Mouse (Mus musculus): Measurements from ENCODE around the gene Tnfaip3. TPM values are rescaled to one million over a fixed set of nuclear protein-coding genes. Genes with fewer than 3 reads are reported as not detected.

The Tnfaip3 gene
- total RNA-seq, 2 experiments from 2014 or later = 3.9 to 5.0 TPM

- Histone ChIP-seq H3K27ac (no peak overlapping the region), H3K4me3 (no peak overlapping the region)
- no peak for TF ChIP-seq CTCF (conservative IDR thresholded peaks at IDR 0.05)
- DNase-seq (ENCODE audit: low spot score in 2 of 2) = no peak
These were observed 19.3 kb upstream of the Tnfaip3 start for GRCm38 (mm10) chr10:19034764-19035163.

DNA sequence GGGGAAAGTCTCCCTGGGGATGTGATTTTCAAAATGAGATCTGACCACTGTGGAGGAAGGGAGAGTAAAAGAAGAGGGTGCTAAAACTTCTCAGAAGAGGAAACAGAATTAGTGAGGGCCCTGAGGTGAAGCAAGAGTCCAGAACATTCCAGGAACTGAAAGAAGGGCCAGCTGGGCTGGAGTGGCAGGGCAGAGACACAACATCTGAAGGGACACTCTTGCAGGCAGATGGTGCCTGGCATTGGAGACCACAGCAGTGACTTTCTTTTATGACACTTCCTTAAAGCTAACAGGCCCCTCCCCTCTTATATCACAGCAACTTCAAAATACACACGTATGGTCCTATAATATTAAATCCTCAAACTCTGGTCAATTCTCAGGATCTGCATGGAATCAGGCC, 18.2 kb upstream of the Tnfaip3 start:
- DNase-seq (ENCODE audit: low spot score in 2 of 2) = no peak
- no peak overlapping the region for H3K4me3 ChIP-seq
- no peak overlapping the region for H3K27ac ChIP-seq
- no peak for TF ChIP-seq CTCF (conservative IDR thresholded peaks at IDR 0.05)

- no peak for TF ChIP-seq CTCF (conservative IDR thresholded peaks at IDR 0.05)
- no peak overlapping the region for H3K4me3 ChIP-seq
- H3K27ac ChIP-seq = no peak overlapping the region
- no peak for DNase-seq (ENCODE audit: low spot score in 2 of 2)
These were observed 16.4 kb upstream of the Tnfaip3 start for GRCm38 (mm10) chr10:19031875-19032274.

GRCm38 (mm10) chr10:19030628-19031027, 15.2 kb upstream of the Tnfaip3 start:
- Histone ChIP-seq H3K4me3 (no peak overlapping the region), H3K27ac (no peak overlapping the region)
- TF ChIP-seq CTCF (conservative IDR thresholded peaks at IDR 0.05) = no peak
- DNase-seq (ENCODE audit: low spot score in 2 of 2) = no peak

GRCm38 (mm10) chr10:19026710-19027109, 11.3 kb upstream of the Tnfaip3 start:
- Histone ChIP-seq H3K4me3 (no peak overlapping the region), H3K27ac (no peak overlapping the region)
- no peak for DNase-seq (ENCODE audit: low spot score in 2 of 2)
- no peak for TF ChIP-seq CTCF (conservative IDR thresholded peaks at IDR 0.05)

- no peak overlapping the region for H3K27ac ChIP-seq
- no peak for DNase-seq (ENCODE audit: low spot score in 2 of 2)
- TF ChIP-seq CTCF (conservative IDR thresholded peaks at IDR 0.05) = no peak
- H3K4me3 ChIP-seq = no peak overlapping the region
These were observed 8.9 kb upstream of the Tnfaip3 start for GRCm38 (mm10) chr10:19024353-19024752.

DNA sequence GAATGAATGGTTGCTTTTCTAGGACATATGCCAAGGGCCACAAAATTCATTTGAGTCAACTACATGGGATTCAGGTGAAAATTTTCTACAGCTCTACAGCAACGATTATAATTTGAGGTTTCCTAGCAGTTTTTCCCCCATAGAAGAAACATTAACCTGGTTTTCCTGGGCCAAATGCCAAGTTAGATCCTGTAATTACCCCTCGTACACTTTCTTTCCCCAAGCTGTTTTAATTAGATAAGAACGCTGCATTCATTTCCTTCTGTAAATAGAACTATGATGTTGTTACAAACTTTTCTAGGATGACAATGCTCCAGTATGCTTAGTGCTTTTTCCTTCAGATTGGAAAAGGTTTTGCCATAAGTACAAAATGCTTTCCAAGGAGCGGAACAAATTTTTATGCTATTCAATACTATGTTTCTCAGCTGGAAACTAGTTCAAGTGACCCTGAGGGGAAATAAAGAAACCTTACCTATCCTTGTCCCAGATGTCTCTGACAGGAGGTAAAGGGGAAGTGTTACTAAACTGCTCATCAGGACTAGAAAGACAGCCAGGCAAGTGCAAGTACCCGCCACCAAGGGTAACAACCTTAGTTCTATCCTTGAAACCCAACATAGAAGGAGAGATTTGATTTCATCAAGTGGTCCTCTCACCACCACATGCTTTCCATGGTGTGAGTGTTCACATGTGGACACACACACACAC, 8.3 kb upstream of the Tnfaip3 start:
- no peak overlapping the region for H3K27ac ChIP-seq

GRCm38 (mm10) chr10:19022272-19022671, 6.8 kb upstream of the Tnfaip3 start:
- no peak for DNase-seq (ENCODE audit: low spot score in 2 of 2)
- no peak overlapping the region for H3K27ac ChIP-seq
- no peak for TF ChIP-seq CTCF (conservative IDR thresholded peaks at IDR 0.05)
- no peak overlapping the region for H3K4me3 ChIP-seq

More for the DNA sequence above, 8.3 kb upstream of the Tnfaip3 start:
- DNase-seq (ENCODE audit: low spot score in 2 of 2) = no peak
- no peak overlapping the region for H3K4me3 ChIP-seq
- TF ChIP-seq CTCF (conservative IDR thresholded peaks at IDR 0.05) = no peak

- no peak for TF ChIP-seq CTCF (conservative IDR thresholded peaks at IDR 0.05)
- Histone ChIP-seq H3K27ac (no peak overlapping the region), H3K4me3 (no peak overlapping the region)
- DNase-seq (ENCODE audit: low spot score in 2 of 2) = no peak
These were observed 1.5 kb upstream of the Tnfaip3 start for GRCm38 (mm10) chr10:19016823-19017471.

- no peak for DNase-seq (ENCODE audit: low spot score in 2 of 2)
- TF ChIP-seq CTCF (conservative IDR thresholded peaks at IDR 0.05) = no peak
These were observed 838 bp downstream of the Tnfaip3 start for GRCm38 (mm10) chr10:19014381-19015256.

GRCm38 (mm10) chr10:19013351-19013750, 2.1 kb downstream of the Tnfaip3 start:
- DNase-seq (ENCODE audit: low spot score in 2 of 2) = no peak
- H3K27ac ChIP-seq = no peak overlapping the region

More at GRCm38 (mm10) chr10:19014381-19015256, 838 bp downstream of the Tnfaip3 start:
- H3K4me3 ChIP-seq = peak overlapping the region; percentile 83
- H3K27ac ChIP-seq = peak overlapping the region; percentile 92

GRCm38 (mm10) chr10:19012616-19013015, 2.8 kb downstream of the Tnfaip3 start:
- H3K27ac ChIP-seq = no peak overlapping the region
- no peak for TF ChIP-seq CTCF (conservative IDR thresholded peaks at IDR 0.05)
- DNase-seq (ENCODE audit: low spot score in 2 of 2) = no peak
- no peak overlapping the region for H3K4me3 ChIP-seq

More at GRCm38 (mm10) chr10:19013351-19013750, 2.1 kb downstream of the Tnfaip3 start:
- no peak for TF ChIP-seq CTCF (conservative IDR thresholded peaks at IDR 0.05)
- no peak overlapping the region for H3K4me3 ChIP-seq
